Comparison of ENCODE assay signal across 18 mouse cellular contexts in genomic region chr1:88145278-88145677, GRCm38 (mm10). TPM values are rescaled to one million over a fixed set of nuclear protein-coding genes. Genes with fewer than 3 reads are reported as not detected.
A peak's percentile ranks its signal among the peaks of the same experiment; 100 is the strongest.
DNase-seq lines count a peak whose midpoint lies in the region; ATAC-seq and TF ChIP-seq lines count a peak whose summit lies in the region.
"Not testable (repeated sequence)": the region's sequence is repeated elsewhere in the genome, so short reads cannot be mapped to it uniquely, and the experiment has no call there.
"Had no signal": no experiment of that assay in that cellular context is flagged by ENCODE, and none has a peak within 500 bp of the region (broad histone marks: within the 10 kb centered on the region; RNA-seq: fewer than 3 reads in every experiment).

No protein-coding gene starts in this region.

- not testable (repeated sequence) for H3K27ac ChIP-seq in forebrain, embryonic 14.5 days (ENCODE audit: low read depth, low read length); small intestine, adult 2 months (ENCODE audit: insufficient read depth, low read depth, low read length)

- H3K9me3 ChIP-seq in forebrain, embryonic 14.5 days (replicated peaks; ENCODE audit: control insufficient read depth, low read length): not testable (repeated sequence)

- 71% methylated on average over 2 of the region's 2 CpGs for WGBS in forebrain, embryonic 14.5 days
- WGBS in small intestine, adult 2 months: 62% methylated on average over 2 of the region's 2 CpGs

- not testable (repeated sequence) for H3K4me1 ChIP-seq in forebrain, embryonic 14.5 days (ENCODE audit: control insufficient read depth, insufficient read depth, low read length); small intestine, adult 2 months (ENCODE audit: control insufficient read depth, insufficient read depth, insufficient read length, low read length)

- not testable (repeated sequence) for H3K4me2 ChIP-seq in forebrain, embryonic 14.5 days (ENCODE audit: low read length)

- not testable (repeated sequence) for H3K36me3 ChIP-seq in forebrain, embryonic 14.5 days (ENCODE audit: control insufficient read depth, insufficient read depth, low read length); small intestine, adult 2 months (ENCODE audit: control insufficient read depth, insufficient read depth, low read length)

- H3K27me3 ChIP-seq in forebrain, embryonic 14.5 days (replicated peaks; ENCODE audit: control insufficient read depth, insufficient read depth, low read length); small intestine, adult 2 months (ENCODE audit: control insufficient read depth, insufficient read depth, low read length): not testable (repeated sequence)

- not testable (repeated sequence) for TF ChIP-seq POLR2A in brain, embryonic 14.5 days (IDR thresholded peaks at IDR 0.05; ENCODE audit: borderline replicate concordance, extremely low read depth, insufficient read depth, insufficient read length, poor library complexity, severe bottlenecking); small intestine, adult 2 months (IDR thresholded peaks at IDR 0.05; ENCODE audit: low read depth, low read length)

- H3K9ac ChIP-seq in forebrain, embryonic 14.5 days (ENCODE audit: low read length): not testable (repeated sequence)

- intact Hi-C loops in left cerebral cortex, postnatal 4 days (cut with DNase I): not testable (repeated sequence)

- H3K4me3 ChIP-seq in forebrain, embryonic 14.5 days (ENCODE audit: low read depth, low read length); small intestine, adult 2 months (ENCODE audit: low read depth, low read length): not testable (repeated sequence)

- TF ChIP-seq CTCF in brain, embryonic 14.5 days (IDR thresholded peaks at IDR 0.05; ENCODE audit: borderline replicate concordance, extremely low read depth, insufficient read depth, insufficient read length): peak; percentile 21; the same call in 1 of the 2 replicates
- TF ChIP-seq CTCF in small intestine, adult 2 months (IDR thresholded peaks at IDR 0.05; ENCODE audit: extremely low read depth, insufficient read length, insufficient replicate concordance, low read depth, low read length): peak; percentile 27; the same call in 1 of the 2 replicates

- ATAC-seq in forebrain, embryonic 14.5 days: not testable (repeated sequence)

- DNase-seq in 3T3-L1 (ENCODE audit: low read depth, low spot score): peak; percentile 63
- DNase-seq in NIH3T3 (ENCODE audit: low read depth): peak; percentile 71
- peak; percentile 3 for DNase-seq in brain, embryonic 14.5 days (ENCODE audit: low read depth)
- peak; percentile 14 for DNase-seq in forebrain, embryonic 14.5 days (ENCODE audit: low spot score)
- peak; percentile 23 to 40 for DNase-seq in kidney, adult 8-10 months
- peak; percentile 9 for DNase-seq in left cerebral cortex, postnatal 4 days
- peak; percentile 31 for DNase-seq in lung, postnatal 25 days (ENCODE audit: low spot score)

RNA-seq across cellular contexts. Expression of gene Ugt1a6a, which starts 10.7 kb away (rescaled TPM):
- polyA plus RNA-seq in brain, embryonic 14.5 days (2012; rRNA removed): 1.5 and 2.0 TPM in 2 replicates
- polyA plus RNA-seq in forebrain, embryonic 14.5 days (2014; fragmentation: Nextera tagmentation; extraction: Ambion mirVana): 2.3 and 3.6 TPM in 2 replicates
- under 1 TPM in 1 of 2 experiments, not detected in 1; 0.16 TPM for total RNA-seq in left cerebral cortex, postnatal 4 days (2021)
- 2.1 and 12.2 TPM in 2 replicates for polyA plus RNA-seq in small intestine, adult 2 months (2012; rRNA removed)
- polyA plus RNA-seq: neural tube, embryonic 11.5 days had no signal

RNA-seq across cellular contexts. Expression of gene Ugt1a5, which starts 20.5 kb away (rescaled TPM):
- polyA plus RNA-seq in brain, embryonic 14.5 days (2012; rRNA removed): 0.04 TPM in 1 of 2 replicates, not detected in the other
- not detected in 2 replicates for polyA plus RNA-seq in forebrain, embryonic 14.5 days (2014; fragmentation: Nextera tagmentation; extraction: Ambion mirVana)
- under 1 TPM in 1 of 2 experiments, not detected in 1; 0.36 TPM for total RNA-seq in left cerebral cortex, postnatal 4 days (2021)
- polyA plus RNA-seq in small intestine, adult 2 months (2012; rRNA removed): 0.28 and 0.34 TPM in 2 replicates
- polyA plus RNA-seq: forebrain, embryonic 16.5 days; hindbrain, embryonic 15.5 days; large intestine, adult 2 months; limb, embryonic 13.5 days; lung, embryonic 16.5 days; midbrain, embryonic 15.5 days; neural tube, embryonic 11.5 days; stomach, embryonic 14.5 days had no signal

RNA-seq across cellular contexts. Expression of gene Ugt1a6b, which starts 42.2 kb away (rescaled TPM):
- polyA plus RNA-seq in brain, embryonic 14.5 days (2012; rRNA removed): 0.92 and 1.8 TPM in 2 replicates
- polyA plus RNA-seq in forebrain, embryonic 14.5 days (2014; fragmentation: Nextera tagmentation; extraction: Ambion mirVana): 2.0 and 2.3 TPM in 2 replicates
- not detected for total RNA-seq in left cerebral cortex, postnatal 4 days (2021)
- polyA plus RNA-seq in small intestine, adult 2 months (2012; rRNA removed): 2.7 and 3.6 TPM in 2 replicates
- polyA plus RNA-seq: limb, embryonic 13.5 days; neural tube, embryonic 11.5 days had no signal

RNA-seq across cellular contexts. Expression of gene Ugt1a7c, which starts 50.4 kb away (rescaled TPM):
- 0.72 and 0.81 TPM in 2 replicates for polyA plus RNA-seq in brain, embryonic 14.5 days (2012; rRNA removed)
- 0.36 and 1.3 TPM in 2 replicates for polyA plus RNA-seq in forebrain, embryonic 14.5 days (2014; fragmentation: Nextera tagmentation; extraction: Ambion mirVana)
- under 1 TPM; 0.40 to 0.56 TPM for total RNA-seq in left cerebral cortex, postnatal 4 days (2021)
- polyA plus RNA-seq in small intestine, adult 2 months (2012; rRNA removed): 57.1 and 60.9 TPM in 2 replicates

RNA-seq across cellular contexts. Expression of gene Ugt1a2, which starts 55.1 kb away (rescaled TPM):
- 0.05 TPM in 1 of 2 replicates, not detected in the other for polyA plus RNA-seq in brain, embryonic 14.5 days (2012; rRNA removed)
- polyA plus RNA-seq in forebrain, embryonic 14.5 days (2014; fragmentation: Nextera tagmentation; extraction: Ambion mirVana): not detected in 2 replicates
- total RNA-seq in left cerebral cortex, postnatal 4 days (2021): under 1 TPM in 1 of 2 experiments, not detected in 1; 0.38 TPM
- 0.09 and 0.38 TPM in 2 replicates for polyA plus RNA-seq in small intestine, adult 2 months (2012; rRNA removed)
- total RNA-seq: common myeloid progenitor, adult 5-6 weeks; heart, postnatal 10 days had no signal
- polyA plus RNA-seq: forebrain, embryonic 16.5 days; hindbrain, embryonic 15.5 days; limb, embryonic 13.5 days; lung, embryonic 16.5 days; midbrain, embryonic 15.5 days; neural tube, embryonic 11.5 days had no signal

Comparison
In these comparisons a context has a peak if more than half of its experiments do, and no peak if none do; other contexts are left out.
1. DNase-seq: peak in every context shown above with its lines; median percentile 71 in NIH3T3; 63 in 3T3-L1; 32 in kidney, adult 8-10 months; 31 in lung, postnatal 25 days; 14 in forebrain, embryonic 14.5 days; 9 in left cerebral cortex, postnatal 4 days; 3 in brain, embryonic 14.5 days.